Mouse (Mus musculus) erythroblast, embryonic 14.5 days (primary cell): ENCODE data around the gene Ror1. TPM values are rescaled to one million over a fixed set of nuclear protein-coding genes. Genes with fewer than 3 reads are reported as not detected.

Experiments
- H3K27me3 ChIP-seq: 2 replicates; pipeline ENCODE4 v1.6.1; 2012; ENCODE audit warnings: inconsistent platforms; ENCODE audit not compliant: control insufficient read depth
- H3K36me3 ChIP-seq: 2 replicates; pipeline ENCODE4 v1.6.1; 2012; ENCODE audit warnings: mild to moderate bottlenecking, inconsistent platforms; ENCODE audit not compliant: control insufficient read depth
- H3K4me1 ChIP-seq: 2 replicates; pipeline ENCODE4 v1.6.1; 2012; ENCODE audit warnings: inconsistent platforms; ENCODE audit not compliant: control insufficient read depth
- H3K4me3 ChIP-seq: replicated peaks from 2 replicates; pipeline ENCODE3; 2012; ENCODE audit warnings: moderate library complexity, mild to moderate bottlenecking, inconsistent platforms
- H3K9me3 ChIP-seq: 2 replicates; pipeline ENCODE4 v1.6.1; 2012; ENCODE audit warnings: low read length, inconsistent platforms, mixed read lengths; ENCODE audit not compliant: control insufficient read depth
- GATA1 ChIP-seq: IDR thresholded peaks from 2 replicates; pipeline ENCODE4 v1.6.1; 2012; ENCODE audit warnings: low read length, inconsistent platforms, mixed read lengths
- TAL1 ChIP-seq: IDR thresholded peaks from 3 replicates; pipeline ENCODE4 v1.6.1; 2012; ENCODE audit warnings: low read length, inconsistent platforms, mixed read lengths
- polyA plus RNA-seq: library from polyadenylated mRNA; stranded (reverse); fragments of >175 nt; gene quantifications from 2 replicates; pipeline ENCODE4 v1.2.3, GENCODE M21; 2012

Gene Ror1
- polyA plus RNA-seq, 1 experiment: not detected

DNA sequence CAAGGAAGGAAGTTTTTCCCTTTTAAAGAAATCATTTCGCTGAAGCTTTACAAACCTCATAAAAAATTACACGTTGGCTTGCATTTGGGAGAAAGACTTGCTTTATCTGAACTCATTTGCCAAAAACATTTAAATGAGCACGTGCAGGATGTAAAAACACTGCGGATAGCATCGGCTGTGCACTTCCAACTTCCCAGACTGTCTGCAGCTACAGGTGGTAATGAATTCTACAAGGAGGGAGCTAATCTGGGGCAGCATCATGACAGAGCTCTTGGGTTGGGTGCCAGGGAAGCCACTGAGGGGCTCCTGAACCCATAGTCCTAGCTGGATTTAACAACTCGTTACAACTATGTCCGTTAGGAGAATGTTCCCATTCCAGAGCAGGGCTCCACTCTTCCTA lies 268.1 kb downstream of the Ror1 start:
- no peak overlapping the region for H3K4me3 ChIP-seq

DNA sequence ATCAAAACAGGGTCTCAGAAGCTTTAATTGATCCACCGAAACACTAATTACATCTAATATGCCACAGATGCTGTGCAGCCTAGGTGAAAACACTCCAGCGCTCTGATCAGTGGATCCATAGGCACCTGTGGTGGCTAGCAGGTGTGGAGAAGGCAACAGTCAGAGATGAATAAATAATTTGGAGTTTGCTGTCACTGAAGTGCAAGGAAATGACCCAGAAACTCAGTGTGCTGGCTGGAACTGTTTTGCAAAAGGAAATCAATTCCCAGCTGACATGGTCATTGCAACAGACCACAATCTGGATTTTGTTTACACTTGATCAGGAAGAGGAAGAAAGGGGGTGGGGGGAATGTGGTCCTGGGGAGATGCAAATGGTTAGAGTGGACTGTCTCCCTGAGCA lies 273.1 kb downstream of the Ror1 start:
- H3K27me3 ChIP-seq: no peaks in the 10 kb centered on the region
- no peak overlapping the region for H3K4me3 ChIP-seq
- no peaks in the 10 kb centered on the region for H3K4me1 ChIP-seq
- TF ChIP-seq TAL1: no peak
- no peak for TF ChIP-seq GATA1
- H3K36me3 ChIP-seq: no peaks in the 10 kb centered on the region
- no peaks in the 10 kb centered on the region; the same call in 1 of the 2 replicates for H3K9me3 ChIP-seq

More for the DNA sequence above, 268.1 kb downstream of the Ror1 start:
- H3K27me3 ChIP-seq: no peaks in the 10 kb centered on the region
- H3K9me3 ChIP-seq: peaks cover 2% of the 10 kb centered on the region; the same call in 1 of the 2 replicates
- H3K36me3 ChIP-seq: no peaks in the 10 kb centered on the region
- no peak for TF ChIP-seq GATA1
- TF ChIP-seq TAL1: no peak
- H3K4me1 ChIP-seq: no peaks in the 10 kb centered on the region

DNA sequence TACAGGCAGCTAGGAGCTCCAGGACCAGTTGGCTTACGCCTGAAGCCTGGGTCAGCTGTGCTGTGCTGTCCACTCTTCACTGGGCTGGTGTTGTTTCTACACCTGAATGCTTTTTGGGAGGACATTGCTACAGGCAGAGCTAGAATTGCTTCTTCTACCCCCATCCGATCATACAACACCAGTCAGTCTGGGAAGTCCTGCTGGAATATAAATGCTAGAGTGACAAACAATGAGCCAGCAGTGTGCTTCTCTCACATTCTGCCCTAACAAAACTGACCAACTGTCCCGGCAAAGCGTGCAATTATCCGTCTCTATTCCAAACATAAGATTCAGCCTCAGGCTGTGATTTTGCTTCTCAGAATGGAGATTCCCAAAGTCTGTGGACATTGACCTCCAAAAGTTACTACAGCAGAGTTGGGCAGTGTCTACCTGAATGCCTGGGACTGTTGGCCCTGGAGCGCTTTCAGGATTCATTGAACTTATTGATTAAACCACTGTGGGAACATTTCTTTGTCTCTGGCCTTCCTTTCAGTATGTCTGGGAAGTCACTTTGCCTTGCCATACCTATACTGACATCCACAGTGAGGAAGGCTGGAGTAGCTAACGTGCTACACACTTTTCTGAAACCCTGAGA lies 274.1 kb downstream of the Ror1 start:
- H3K36me3 ChIP-seq: no peaks in the 10 kb centered on the region
- TF ChIP-seq TAL1 (no peak), GATA1 (no peak)
- H3K4me3 ChIP-seq: no peak overlapping the region
- H3K9me3 ChIP-seq: no peaks in the 10 kb centered on the region
- H3K27me3 ChIP-seq: no peaks in the 10 kb centered on the region
- H3K4me1 ChIP-seq: no peaks in the 10 kb centered on the region

DNA sequence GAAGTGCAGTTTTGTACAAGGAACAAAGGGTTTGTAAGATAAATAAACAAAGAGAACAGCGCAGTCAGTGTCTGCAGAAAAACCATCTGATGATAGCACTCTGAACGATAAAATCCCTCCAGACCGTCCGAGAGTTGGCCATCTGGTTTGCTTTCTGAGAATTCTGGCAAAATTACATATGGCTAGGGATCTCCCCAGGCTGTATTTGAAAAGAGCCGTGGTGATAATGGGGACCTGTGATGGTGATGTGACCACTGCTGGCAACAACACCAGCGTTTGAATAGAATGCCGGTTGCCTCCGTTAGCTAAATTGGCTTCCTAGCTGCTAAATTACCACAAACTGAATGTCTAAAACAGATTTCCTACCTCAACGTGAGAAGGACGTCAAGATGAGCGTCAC lies 277.2 kb downstream of the Ror1 start:
- Histone ChIP-seq H3K27me3 (no peaks in the 10 kb centered on the region), H3K4me3 (no peak overlapping the region), H3K36me3 (no peaks in the 10 kb centered on the region), H3K9me3 (no peaks in the 10 kb centered on the region), H3K4me1 (no peaks in the 10 kb centered on the region)
- no peak for TF ChIP-seq GATA1
- no peak for TF ChIP-seq TAL1

DNA sequence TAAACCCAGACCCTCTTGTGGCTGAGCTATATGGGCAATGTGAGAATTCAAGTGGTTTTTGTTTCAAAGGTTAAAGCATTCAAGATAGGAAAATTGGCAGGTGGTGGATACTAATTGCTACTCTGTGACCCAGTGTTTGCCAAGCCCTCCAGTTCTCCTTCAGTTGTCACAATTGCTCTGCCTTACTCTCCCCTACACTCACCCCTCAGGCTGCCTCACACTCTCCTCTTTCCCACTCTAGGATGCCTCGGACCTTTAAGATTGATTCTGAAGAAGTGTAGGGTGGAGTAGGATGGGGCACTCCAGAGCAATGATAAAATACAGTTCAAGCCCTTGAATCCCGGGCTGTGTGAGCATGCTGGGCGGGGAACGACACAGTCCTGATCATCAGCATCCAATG lies 278.2 kb downstream of the Ror1 start:
- no peaks in the 10 kb centered on the region for H3K4me1 ChIP-seq
- no peaks in the 10 kb centered on the region for H3K27me3 ChIP-seq
- no peaks in the 10 kb centered on the region for H3K9me3 ChIP-seq
- no peaks in the 10 kb centered on the region for H3K36me3 ChIP-seq
- TF ChIP-seq TAL1: no peak
- H3K4me3 ChIP-seq: no peak overlapping the region

DNA sequence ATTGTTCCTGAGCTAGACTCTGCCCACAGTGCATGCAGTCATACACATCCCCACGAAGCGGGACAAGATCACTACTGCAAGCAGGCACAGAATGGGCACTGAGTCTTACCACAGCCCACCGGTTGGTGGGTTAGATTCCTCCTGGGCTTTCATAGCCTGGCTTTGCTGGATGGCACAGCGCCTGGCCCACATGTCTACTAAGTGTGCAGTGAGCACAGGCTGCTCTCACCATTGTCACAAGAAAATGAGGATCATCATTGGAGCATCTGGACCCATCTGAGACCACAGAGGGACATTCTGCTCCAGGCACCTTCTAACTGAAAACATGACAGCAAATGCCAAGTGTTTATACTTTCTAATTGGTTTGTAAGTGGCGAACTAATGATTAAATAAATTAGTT lies 279.7 kb downstream of the Ror1 start:
- no peak for TF ChIP-seq TAL1
- no peak for TF ChIP-seq GATA1
- Histone ChIP-seq H3K27me3 (no peaks in the 10 kb centered on the region), H3K4me1 (no peaks in the 10 kb centered on the region)

DNA sequence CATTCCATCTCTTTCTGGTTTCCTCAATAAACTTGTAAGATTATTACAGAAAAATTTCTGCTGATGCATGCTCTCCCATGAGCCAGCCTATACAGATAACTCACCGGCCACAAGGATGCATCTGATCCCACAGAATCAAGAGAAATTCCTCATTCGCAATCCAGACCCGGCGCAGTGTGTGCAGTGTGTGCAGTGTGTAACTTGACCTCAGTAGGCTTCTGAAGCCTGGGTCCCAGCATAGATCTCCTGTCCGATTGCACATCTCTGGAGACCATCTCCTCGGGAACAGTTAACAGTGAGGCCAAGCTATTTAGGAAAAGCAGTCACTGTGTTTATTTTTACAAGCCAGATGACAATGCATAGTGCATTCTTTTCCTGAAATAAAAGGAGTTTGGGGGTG lies 280.6 kb downstream of the Ror1 start:
- H3K9me3 ChIP-seq: no peaks in the 10 kb centered on the region
- H3K4me3 ChIP-seq: no peak overlapping the region
- no peaks in the 10 kb centered on the region for H3K4me1 ChIP-seq
- no peaks in the 10 kb centered on the region for H3K27me3 ChIP-seq
- no peaks in the 10 kb centered on the region for H3K36me3 ChIP-seq
- TF ChIP-seq GATA1 (no peak), TAL1 (no peak)

More for the DNA sequence above, 279.7 kb downstream of the Ror1 start:
- Histone ChIP-seq H3K9me3 (no peaks in the 10 kb centered on the region), H3K4me3 (no peak overlapping the region), H3K36me3 (no peaks in the 10 kb centered on the region)

DNA sequence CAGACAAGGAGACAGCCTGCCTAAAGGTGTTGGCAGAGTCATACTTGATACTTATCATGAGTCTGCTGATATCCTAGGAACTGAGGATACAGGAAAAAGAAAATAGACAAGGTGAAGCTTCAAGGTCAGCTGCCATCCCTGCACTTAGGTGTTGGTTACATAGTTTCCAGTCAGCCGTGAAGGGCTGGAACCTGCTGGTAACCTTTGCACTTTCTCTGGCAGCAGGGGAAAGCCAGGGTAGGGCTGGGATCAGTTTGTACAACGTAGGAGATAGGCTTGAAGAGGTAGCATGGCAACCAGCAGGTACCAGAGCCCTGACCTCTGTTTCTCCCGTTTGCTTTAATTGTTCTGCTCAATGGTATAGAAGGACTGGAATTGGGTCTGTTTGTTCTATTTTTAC lies 281.6 kb downstream of the Ror1 start:
- Histone ChIP-seq H3K36me3 (no peaks in the 10 kb centered on the region), H3K9me3 (no peaks in the 10 kb centered on the region), H3K27me3 (no peaks in the 10 kb centered on the region), H3K4me1 (no peaks in the 10 kb centered on the region), H3K4me3 (no peak overlapping the region)
- no peak for TF ChIP-seq TAL1
- no peak for TF ChIP-seq GATA1

DNA sequence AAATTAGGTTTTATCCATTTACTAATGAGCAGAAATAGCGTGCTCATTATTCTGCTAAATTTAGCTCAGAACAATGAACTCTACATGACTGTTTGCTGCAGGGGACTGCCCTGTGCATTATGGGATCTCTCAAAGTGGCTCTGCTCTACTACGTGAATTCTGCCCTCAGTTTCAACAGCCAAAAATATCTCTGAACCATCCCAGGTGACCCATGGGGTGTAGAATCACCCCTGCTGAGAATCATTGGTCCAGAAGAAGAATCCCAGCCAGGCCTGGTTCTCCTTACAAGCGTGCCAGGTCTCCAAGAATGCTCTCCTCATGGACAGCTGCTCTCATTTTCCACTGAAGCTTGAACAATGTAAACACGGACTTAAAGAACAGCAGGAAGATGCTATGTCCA lies 282.4 kb downstream of the Ror1 start:
- TF ChIP-seq TAL1 (no peak), GATA1 (no peak)
- H3K4me1 ChIP-seq: no peaks in the 10 kb centered on the region
- no peaks in the 10 kb centered on the region for H3K36me3 ChIP-seq
- peaks cover 2% of the 10 kb centered on the region; the same call in 1 of the 2 replicates for H3K9me3 ChIP-seq
- no peak overlapping the region for H3K4me3 ChIP-seq
- H3K27me3 ChIP-seq: no peaks in the 10 kb centered on the region

DNA sequence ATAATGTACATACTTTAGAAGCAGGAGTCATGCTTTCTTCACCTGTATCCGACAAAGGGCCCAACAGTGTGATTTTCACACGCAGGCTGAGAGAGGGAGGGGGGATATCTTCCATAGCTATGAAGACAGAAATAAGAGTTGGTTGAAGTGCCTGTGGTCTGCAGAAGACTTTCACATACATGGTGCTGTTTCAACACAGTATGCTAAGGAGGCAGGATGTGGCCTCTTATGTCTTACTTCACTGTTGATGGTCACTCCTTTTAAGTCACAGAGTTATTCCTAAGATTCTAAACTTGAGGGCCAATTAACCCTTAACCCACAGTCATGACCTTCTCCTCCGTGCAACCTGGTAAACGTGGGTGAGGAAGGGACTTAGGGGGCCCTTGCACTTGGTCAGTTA lies 286.2 kb downstream of the Ror1 start:
- Histone ChIP-seq H3K4me1 (no peaks in the 10 kb centered on the region), H3K9me3 (peaks cover 2% of the 10 kb centered on the region; the same call in 1 of the 2 replicates), H3K4me3 (no peak overlapping the region), H3K36me3 (no peaks in the 10 kb centered on the region), H3K27me3 (no peaks in the 10 kb centered on the region)
- TF ChIP-seq GATA1 (no peak), TAL1 (no peak)
